Mouse (Mus musculus): Measurements from ENCODE around the gene Add3. TPM values are rescaled to one million over a fixed set of nuclear protein-coding genes. Genes with fewer than 3 reads are reported as not detected.

The Add3 gene
- total and polyA plus RNA-seq, 3 experiments = 14.0 to 52.9 TPM; not detected in 1

DNA sequence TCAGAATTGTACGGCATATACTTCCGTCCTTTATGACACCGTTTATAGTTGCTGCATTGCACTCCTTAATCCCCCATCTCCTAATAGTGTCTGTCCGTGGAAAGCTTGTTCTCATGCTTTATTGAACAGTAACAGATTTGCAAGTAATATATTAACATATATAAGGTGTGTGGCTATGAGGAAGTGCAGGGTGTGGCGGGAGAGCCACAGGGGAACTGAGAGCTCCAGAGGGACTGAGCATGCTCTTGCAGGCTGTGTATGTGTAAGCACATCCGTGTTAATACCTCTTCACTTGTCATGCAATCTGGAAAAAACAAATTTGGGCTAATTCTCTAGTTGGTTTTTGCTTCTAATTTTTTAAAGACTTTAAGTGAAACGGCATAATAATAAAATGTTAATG, 68.6 kb downstream of the Add3 start:
- Histone ChIP-seq H3K9ac (ENCODE audit: control insufficient read depth, low read depth, low read length, poor library complexity, severe bottlenecking) (no peak overlapping the region), H3K4me1 (ENCODE audit: control insufficient read depth in 1 of 2, insufficient read depth in 2 of 2, low read length in 2 of 2) (peaks cover 3 to 26% of the 10 kb centered on the region in 2 experiments), H3K36me3 (ENCODE audit: control insufficient read depth in 1 of 2, insufficient read depth in 2 of 2, low read length in 2 of 2) (peaks cover 0 to 19% of the 10 kb centered on the region in 2 experiments; a peak in 2 of 4 replicates), H3K27me3 (ENCODE audit: control insufficient read depth in 1 of 2, insufficient read depth in 2 of 2, low read length in 2 of 2) (no peaks in the 10 kb centered on the region), H3K4me3 (ENCODE audit: control insufficient read depth in 1 of 2, insufficient read depth in 1 of 2, low read depth in 2 of 2, low read length in 2 of 2) (no peak overlapping the region), H3K27ac (ENCODE audit: control insufficient read depth, low read depth, low read length) (no peak overlapping the region), H3K9me3 (replicated peaks; ENCODE audit: insufficient read depth, low read length) (no peaks in the 10 kb centered on the region), H3K79me2 (ENCODE audit: control insufficient read depth, insufficient read depth, low read length, poor library complexity) (no peaks in the 10 kb centered on the region)
- TF ChIP-seq RCOR1 (IDR thresholded peaks at IDR 0.05; ENCODE audit: low read depth, low read length) (no peak), NRF1 (IDR thresholded peaks at IDR 0.05; ENCODE audit: insufficient read depth, low read depth, low read length, poor library complexity, severe bottlenecking) (peak; percentile 55), GATA1 (IDR thresholded peaks at IDR 0.05; ENCODE audit: low read depth, low read length) (0 out of 2 replicates have a peak, but pooled peaks have one; percentile 2), CTCF (IDR thresholded peaks at IDR 0.05 in 2 of 3, conservative IDR thresholded peaks at IDR 0.05 in 1 of 3; ENCODE audit: control insufficient read depth in 1 of 3, insufficient read depth in 1 of 3, low read depth in 2 of 3, low read length in 3 of 3, poor library complexity in 1 of 3, severe bottlenecking in 1 of 3) (no peak), MYC (IDR thresholded peaks at IDR 0.05; ENCODE audit: low read depth, low read length) (no peak)
- peak; percentile 51 for DNase-seq (ENCODE audit: low read depth, low spot score)

DNA sequence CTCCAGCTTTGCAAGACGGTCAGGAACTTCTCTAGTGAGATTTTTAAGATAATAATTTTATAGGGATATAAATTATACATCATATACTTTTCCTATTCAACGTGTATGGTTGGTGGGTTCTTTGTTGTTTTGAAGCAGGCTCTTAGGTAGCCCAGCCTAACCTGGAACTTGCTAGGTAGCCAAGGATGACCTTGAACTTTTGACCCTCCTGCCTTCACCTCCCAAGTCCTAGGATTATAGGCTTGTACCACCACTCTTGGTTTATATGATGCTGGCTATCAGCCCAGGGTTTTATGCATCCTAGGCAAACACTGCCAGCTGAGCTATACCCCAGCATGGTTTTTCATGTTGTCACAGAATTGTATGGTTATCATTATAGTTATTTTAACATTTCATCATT, 70.0 kb downstream of the Add3 start:
- Histone ChIP-seq H3K9ac (ENCODE audit: control insufficient read depth, low read depth, low read length, poor library complexity, severe bottlenecking) (no peak overlapping the region), H3K27me3 (ENCODE audit: control insufficient read depth in 1 of 2, insufficient read depth in 2 of 2, low read length in 2 of 2) (no peaks in the 10 kb centered on the region), H3K27ac (ENCODE audit: control insufficient read depth, low read depth, low read length) (no peak overlapping the region), H3K79me2 (ENCODE audit: control insufficient read depth, insufficient read depth, low read length, poor library complexity) (no peaks in the 10 kb centered on the region), H3K4me3 (ENCODE audit: control insufficient read depth in 1 of 2, insufficient read depth in 1 of 2, low read depth in 2 of 2, low read length in 2 of 2) (no peak overlapping the region), H3K9me3 (replicated peaks; ENCODE audit: insufficient read depth, low read length) (no peaks in the 10 kb centered on the region), H3K36me3 (ENCODE audit: control insufficient read depth in 1 of 2, insufficient read depth in 2 of 2, low read length in 2 of 2) (peaks cover 0 to 19% of the 10 kb centered on the region in 2 experiments; a peak in 2 of 4 replicates), H3K4me1 (ENCODE audit: control insufficient read depth in 1 of 2, insufficient read depth in 2 of 2, low read length in 2 of 2) (peaks cover 1 to 26% of the 10 kb centered on the region in 2 experiments)
- DNase-seq (ENCODE audit: low read depth, low spot score) = no peak
- TF ChIP-seq USF2 (IDR thresholded peaks at IDR 0.05; ENCODE audit: borderline replicate concordance in 1 of 2, insufficient read depth in 1 of 2, low read depth in 1 of 2, low read length in 2 of 2) (no peak), MEF2A (IDR thresholded peaks at IDR 0.05; ENCODE audit: extremely low read depth, insufficient replicate concordance, low read depth, low read length, poor library complexity, severe bottlenecking) (no peak), RAD21 (IDR thresholded peaks at IDR 0.05; ENCODE audit: low read depth, low read length) (no peak), JUND (IDR thresholded peaks at IDR 0.05; ENCODE audit: low read depth, low read length) (no peak), MAZ (IDR thresholded peaks at IDR 0.05; ENCODE audit: low read depth, low read length) (no peak), USF1 (IDR thresholded peaks at IDR 0.05; ENCODE audit: low read depth, low read length) (no peak), MYC (IDR thresholded peaks at IDR 0.05; ENCODE audit: low read depth, low read length) (no peak), UBTF (IDR thresholded peaks at IDR 0.05; ENCODE audit: borderline replicate concordance, insufficient read depth, low read depth, low read length) (no peak), TCF12 (IDR thresholded peaks at IDR 0.05; ENCODE audit: low read depth, low read length) (no peak), ZNF384 (IDR thresholded peaks at IDR 0.05; ENCODE audit: low read depth, low read length) (no peak), SMC3 (IDR thresholded peaks at IDR 0.05; ENCODE audit: low read depth, low read length) (no peak), TAL1 (IDR thresholded peaks at IDR 0.05; ENCODE audit: low read length) (no peak)
